Mouse (Mus musculus) left cerebral cortex, adult 2 months (tissue): ENCODE measurements around the gene Eif1ad. TPM values are rescaled to one million over a fixed set of nuclear protein-coding genes. Genes with fewer than 3 reads are reported as not detected.
"Not testable (repeated sequence)": the region's sequence is repeated elsewhere in the genome, so short reads cannot be mapped to it uniquely, and the experiment has no call there.

Source experiments
- DNase-seq, 2 experiments: peaks; one replicate each; pipeline ENCODE4 v3.0.0; 2021 to 2022; ENCODE audit warnings: low spot score in 2 of 2, mixed read lengths in 1 of 2; ENCODE audit errors: extremely low spot score in 1 of 2
- H3K27ac ChIP-seq: fragments of 200-600 bp; 2 replicates; pipeline ENCODE4 v1.8.1; 2022
- H3K4me3 ChIP-seq: fragments of 200-600 bp; 2 replicates; pipeline ENCODE4 v1.8.1; 2022
- CTCF ChIP-seq: fragments of 200-600 bp; IDR thresholded peaks from 2 replicates; pipeline ENCODE4 v1.8.1; 2022; ENCODE audit warnings: antibody characterized with exemption, mild to moderate bottlenecking, moderate library complexity
- intact Hi-C: fragments of 180-260 bp; cut with DNase I; formaldehyde crosslinking; loops from one replicate; pipeline ENCODE4 v1.15.1; 2025
- long read RNA-seq, 2 experiments: library from polyadenylated mRNA; stranded (forward); transcript quantifications; one replicate each; pipeline ENCODE4 v2.0.0; 2021; ENCODE audit warnings: borderline mapping rate in 2 of 2
- total RNA-seq, 2 experiments: library from RNA; stranded (reverse); gene quantifications; 2 replicates each; pipeline ENCODE4 v1.2.3; 2021

The Eif1ad gene
- total RNA-seq = 10 to 100 TPM; 23.4 to 25.5 TPM
- long read RNA-seq, experiment 1, transcript Eif1ad-201 (6 exons, 2,556 nt) = major isoform, 8 of 16 reads
- long read RNA-seq, experiment 1, partial matches to known transcripts = 1 of 16 reads
- long read RNA-seq, experiment 1, other reads (novel, unspliced or antisense) = 7 of 16 reads
- long read RNA-seq, experiment 2, transcript Eif1ad-201 (6 exons, 2,556 nt) = major isoform, 12 of 20 reads
- long read RNA-seq, experiment 2, partial matches to known transcripts = 3 of 20 reads
- long read RNA-seq, experiment 2, other reads (novel, unspliced or antisense) = 5 of 20 reads

DNA sequence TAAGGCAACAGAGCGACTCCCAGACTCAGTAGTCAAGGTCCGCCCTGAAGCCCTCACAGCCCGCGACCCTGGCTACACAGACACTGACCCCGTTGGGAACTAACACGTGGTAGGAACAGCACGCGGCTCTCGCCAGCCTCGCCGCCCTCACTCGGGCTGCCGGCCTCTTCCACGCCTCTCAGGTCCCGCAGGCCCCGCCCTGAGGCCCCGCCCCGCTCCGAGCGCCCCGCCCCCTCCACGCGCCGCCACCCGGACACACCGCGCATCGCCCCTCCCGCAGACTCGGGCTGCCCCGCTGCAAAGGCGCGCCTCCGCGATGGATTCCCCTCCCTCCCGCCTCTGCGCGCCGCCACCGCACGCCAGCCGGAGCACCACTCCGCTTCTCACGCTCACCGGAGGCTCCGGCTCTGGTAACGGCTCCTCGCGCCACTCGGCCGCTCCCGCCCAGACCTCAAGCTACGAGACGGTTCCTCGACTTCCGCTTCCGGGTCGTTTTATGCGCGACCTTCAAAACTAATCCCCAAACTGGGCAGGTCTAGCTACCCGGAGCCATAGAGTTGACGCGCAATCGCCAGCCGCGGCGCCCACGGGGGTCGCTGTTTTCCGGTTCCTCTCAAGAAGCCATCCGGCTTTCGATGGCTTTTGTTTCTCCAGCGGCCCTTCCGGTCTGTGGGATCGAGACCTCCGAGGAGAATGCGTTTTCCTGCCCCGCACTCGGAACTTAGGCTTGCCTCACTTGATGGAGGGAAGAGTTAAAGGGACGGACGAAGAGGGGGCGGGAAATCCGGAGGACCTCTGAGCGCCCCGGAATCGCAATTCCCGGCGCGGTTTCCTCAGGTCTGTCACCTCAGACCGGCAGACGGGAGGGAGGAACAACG, at the start of gene Eif1ad:
TSS of gene Eif1ad (plus strand) at position 567 of the 878 bp plus-strand sequence.
- H3K4me3 ChIP-seq = peak within 1 kb of the TSS; percentile 88
- intact Hi-C loops = loop anchor here (1.0 to 5.0 kb wide), 4 partner anchors 22 to 321 kb away; partner anchors contain the start of genes AI837181, Drap1, Map3k11 and Mus81
- DNase-seq = peak; percentile 91 to 94
- TF ChIP-seq CTCF = peak; percentile 36
- peak within 1 kb of the TSS; percentile 94 for H3K27ac ChIP-seq

DNA sequence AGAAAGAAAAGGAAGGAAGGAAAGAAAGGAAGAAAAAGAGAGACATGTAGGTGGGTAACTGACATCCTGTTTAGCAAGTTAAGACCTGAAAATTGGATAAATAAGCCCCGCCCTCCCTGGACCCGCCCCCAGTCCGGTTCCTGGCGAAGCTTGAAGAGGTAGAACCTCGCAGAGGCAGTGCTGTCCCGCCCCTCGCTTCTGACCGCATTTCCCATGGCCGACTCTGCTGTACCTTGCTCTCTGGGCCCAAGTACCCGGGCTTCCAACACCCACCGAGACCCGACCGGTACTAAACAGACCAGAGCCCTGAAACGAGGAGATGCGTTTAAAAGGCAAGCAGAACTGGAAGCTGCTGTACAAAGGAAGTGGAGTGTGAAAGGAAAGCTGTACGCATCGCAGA, 42.7 kb upstream of the Eif1ad start:
- Histone ChIP-seq H3K4me3 (no peak overlapping the region), H3K27ac (no peak overlapping the region)
- DNase-seq = no peak
- intact Hi-C loops = no loop called here
- no peak for TF ChIP-seq CTCF

GRCm38 (mm10) chr19:5327970-5328369, 38.6 kb upstream of the Eif1ad start:
- no peak overlapping the region for H3K27ac ChIP-seq
- no peak overlapping the region for H3K4me3 ChIP-seq
- intact Hi-C loops = no loop called here
- no peak for DNase-seq
- TF ChIP-seq CTCF = no peak

GRCm38 (mm10) chr19:5334741-5335140, 31.8 kb upstream of the Eif1ad start:
- no peak for DNase-seq
- H3K4me3 ChIP-seq = no peak overlapping the region
- intact Hi-C loops = no loop called here
- no peak overlapping the region for H3K27ac ChIP-seq
- TF ChIP-seq CTCF = no peak

- no peak within 1 kb of the TSS for H3K27ac ChIP-seq
- H3K4me3 ChIP-seq = no peak within 1 kb of the TSS
- intact Hi-C loops = no loop called here
- TF ChIP-seq CTCF = no peak
- no peak for DNase-seq
Measured at GRCm38 (mm10) chr19:5335441-5335840, 31.1 kb upstream of the Eif1ad start, which contains the start of gene Catsper1. TSS of gene Catsper1 (plus strand) at chr19:5335741.

DNA sequence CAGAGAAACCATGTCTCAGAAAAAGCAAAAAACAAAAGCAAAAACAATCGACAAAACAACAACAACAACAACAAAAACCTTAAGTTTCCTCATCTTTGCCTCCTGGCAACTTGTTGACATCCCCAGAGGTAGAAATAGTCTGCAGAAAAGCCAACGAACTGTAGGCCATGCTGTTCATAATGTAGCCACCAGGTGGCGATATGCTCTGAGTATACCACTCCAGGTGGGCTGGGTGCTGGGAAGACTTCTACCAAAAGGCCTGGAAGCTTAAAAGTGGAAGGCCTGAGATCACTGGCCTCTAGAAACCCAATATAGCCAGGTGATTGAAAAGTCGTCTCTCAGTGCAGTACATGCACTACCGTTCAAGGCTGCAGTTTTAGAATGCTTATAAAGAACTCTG, 28.6 kb upstream of the Eif1ad start:
- H3K4me3 ChIP-seq = no peak overlapping the region
- DNase-seq = peak; percentile 73 to 78
- peak; percentile 96 for TF ChIP-seq CTCF
- intact Hi-C loops = no loop called here
- no peak overlapping the region for H3K27ac ChIP-seq

- intact Hi-C loops = loop anchor here (10.0 kb wide), 1 partner anchor 147 kb away; no protein-coding TSS in a partner anchor
- TF ChIP-seq CTCF = no peak
Measured at GRCm38 (mm10) chr19:5341360-5341759, 25.2 kb upstream of the Eif1ad start.

DNA sequence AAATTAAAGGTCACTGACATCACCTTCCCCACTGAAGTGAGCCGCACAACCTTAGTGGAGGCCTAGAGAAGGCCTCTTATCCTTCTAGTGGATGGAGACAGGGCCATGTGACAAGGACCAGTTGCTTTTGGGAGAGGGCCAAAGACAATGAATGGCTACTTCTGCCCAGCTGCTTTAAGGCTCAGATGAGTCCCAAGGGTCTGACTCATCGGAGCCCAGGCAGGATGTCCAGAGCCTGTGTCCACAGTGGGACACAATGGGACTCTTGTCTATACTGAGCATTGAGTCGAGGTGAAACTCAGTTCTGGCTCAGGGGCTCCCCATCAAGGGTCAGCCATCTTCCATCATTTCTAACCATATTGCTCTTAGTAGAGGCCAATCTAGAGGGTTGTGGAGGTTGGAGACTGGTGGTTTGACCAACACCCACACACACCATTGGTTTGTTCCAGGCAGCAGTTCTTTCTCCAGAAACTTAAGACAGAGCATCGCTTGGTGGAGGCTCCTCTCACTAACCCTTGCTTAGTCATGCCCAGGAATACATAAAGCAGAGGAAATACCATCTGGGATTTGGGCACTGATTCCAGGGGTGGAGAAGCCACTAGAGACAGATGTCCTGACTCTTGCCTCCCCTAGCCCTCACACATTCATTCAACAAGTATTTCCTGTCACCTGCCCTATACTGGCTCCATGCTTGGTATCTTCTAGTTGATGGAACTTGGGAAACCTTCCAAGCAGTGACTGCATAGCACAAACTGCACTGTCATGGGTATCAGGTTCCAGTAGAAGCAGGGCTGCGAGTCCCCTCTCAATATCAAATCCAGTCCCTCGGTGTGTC, 21.0 kb upstream of the Eif1ad start:
- TF ChIP-seq CTCF = no peak
- Histone ChIP-seq H3K4me3 (no peak overlapping the region), H3K27ac (no peak overlapping the region)
- intact Hi-C loops = loop anchor here (10.0 kb wide), 1 partner anchor 151 kb away; no protein-coding TSS in a partner anchor
- DNase-seq = no peak

More at GRCm38 (mm10) chr19:5341360-5341759, 25.2 kb upstream of the Eif1ad start:
- DNase-seq = no peak
- Histone ChIP-seq H3K27ac (no peak overlapping the region), H3K4me3 (no peak overlapping the region)

DNA sequence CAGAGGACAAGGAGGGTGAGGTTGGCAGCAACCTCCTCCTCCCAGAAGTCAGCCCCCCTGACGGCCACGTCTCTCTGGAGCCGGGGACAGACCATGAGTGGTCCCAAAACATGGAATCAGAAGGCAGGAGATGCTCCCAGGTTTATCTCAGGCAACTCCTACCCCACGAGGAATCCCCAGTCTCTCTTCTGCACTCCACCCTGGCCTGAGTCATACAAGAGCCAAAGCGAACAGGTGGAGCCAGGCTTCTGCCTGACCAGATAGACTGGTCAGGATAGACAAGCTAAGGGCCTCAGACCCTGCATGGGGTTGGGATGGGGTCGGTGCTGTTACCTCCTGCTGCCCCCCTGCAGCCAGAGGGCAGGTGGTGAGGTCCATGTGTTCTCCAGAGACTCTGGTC, 18.5 kb upstream of the Eif1ad start:
- Histone ChIP-seq H3K27ac (no peak overlapping the region), H3K4me3 (no peak overlapping the region)
- no peak for DNase-seq
- TF ChIP-seq CTCF = no peak
- intact Hi-C loops = loop anchor here (2.0 to 10.0 kb wide), 2 partner anchors 45 to 153 kb away; no protein-coding TSS in a partner anchor

- DNase-seq = peak in 1 of 2 experiments; percentile 36
- Histone ChIP-seq H3K4me3 (peak overlapping the region; percentile 55), H3K27ac (peak overlapping the region; percentile 82)
- intact Hi-C loops = loop anchor here (2.0 to 10.0 kb wide), 2 partner anchors 46 to 154 kb away; no protein-coding TSS in a partner anchor
- peak; percentile 68 for TF ChIP-seq CTCF
Measured at GRCm38 (mm10) chr19:5348526-5349501, 17.7 kb upstream of the Eif1ad start.

DNA sequence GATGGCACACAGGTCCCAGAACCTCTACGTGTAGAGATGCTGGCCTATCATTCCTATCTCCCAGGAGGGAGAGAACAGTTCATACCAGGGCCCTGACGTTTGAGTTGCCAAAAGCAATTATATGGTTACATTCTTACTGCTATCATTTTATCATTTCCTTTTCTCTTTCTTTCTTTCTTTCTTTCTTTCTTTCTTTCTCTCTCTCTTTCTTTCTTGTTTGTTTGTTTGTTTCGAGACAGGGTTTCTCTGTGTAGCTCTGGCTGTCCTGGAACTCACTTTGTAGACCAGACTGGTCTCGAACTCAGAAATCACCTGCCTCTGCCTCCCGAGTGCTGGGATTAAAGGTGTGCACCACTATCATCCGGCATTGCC, 17.1 kb upstream of the Eif1ad start, which contains the start of gene Cst6:
TSS of gene Cst6 (minus strand) at position 73 of the 372 bp plus-strand sequence.
- Histone ChIP-seq H3K4me3 (peak within 1 kb of the TSS; percentile 55), H3K27ac (peak within 1 kb of the TSS; percentile 82)
- intact Hi-C loops = loop anchor here (2.0 to 10.0 kb wide), 2 partner anchors 47 to 155 kb away; no protein-coding TSS in a partner anchor
- not testable (repeated sequence) for DNase-seq
